Mouse (Mus musculus) layer of hippocampus, adult 2 months (tissue): Measurements from ENCODE around the gene Fam131b. TPM values are rescaled to one million over a fixed set of nuclear protein-coding genes. Genes with fewer than 3 reads are reported as not detected.
A peak's percentile ranks its signal among the peaks of the same experiment; 100 is the strongest.

Source experiments
- DNase-seq, 2 experiments: peaks; one replicate each; pipeline ENCODE4 v3.0.0; 2022; ENCODE audit warnings: low spot score in 2 of 2
- H3K27ac ChIP-seq: fragments of 200-600 bp; 2 replicates; pipeline ENCODE4 v1.8.1; 2022
- H3K4me3 ChIP-seq: fragments of 200-600 bp; 2 replicates; pipeline ENCODE4 v1.8.1; 2022; ENCODE audit warnings: mild to moderate bottlenecking
- CTCF ChIP-seq: fragments of 200-600 bp; conservative IDR thresholded peaks from 2 replicates; pipeline ENCODE4 v1.8.1; 2022; ENCODE audit warnings: antibody characterized with exemption, mild to moderate bottlenecking, moderate library complexity
- total RNA-seq, 2 experiments: library from RNA; stranded (reverse); gene quantifications; 2 replicates each; pipeline ENCODE4 v1.2.3; 2021

Gene Fam131b
- total RNA-seq, 2 experiments from 2014 or later, result 76.1 to 76.4 TPM

DNA sequence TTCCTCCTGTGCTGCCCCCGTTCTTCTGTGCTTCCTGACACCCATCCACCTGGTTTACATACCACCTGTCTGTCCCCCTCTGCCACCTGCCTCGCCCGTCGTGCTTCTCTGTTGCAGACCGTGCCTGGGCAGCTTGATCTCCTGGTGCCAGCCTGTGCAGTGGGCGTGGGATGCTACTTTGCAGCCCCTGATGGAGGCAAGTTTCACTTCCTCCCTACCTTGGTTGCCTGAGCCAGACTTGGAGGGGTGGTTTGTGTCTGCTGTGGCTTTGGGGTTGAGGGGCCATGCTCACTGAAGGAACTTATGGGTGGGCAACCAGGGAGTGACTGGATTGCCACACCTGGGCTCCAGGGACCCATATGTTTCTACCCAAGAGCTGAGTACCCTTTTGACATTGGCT is 31.1 kb downstream of the Fam131b start:
- no peak for TF ChIP-seq CTCF
- Histone ChIP-seq H3K4me3 (no peak overlapping the region), H3K27ac (no peak overlapping the region)
- no peak for DNase-seq

DNA sequence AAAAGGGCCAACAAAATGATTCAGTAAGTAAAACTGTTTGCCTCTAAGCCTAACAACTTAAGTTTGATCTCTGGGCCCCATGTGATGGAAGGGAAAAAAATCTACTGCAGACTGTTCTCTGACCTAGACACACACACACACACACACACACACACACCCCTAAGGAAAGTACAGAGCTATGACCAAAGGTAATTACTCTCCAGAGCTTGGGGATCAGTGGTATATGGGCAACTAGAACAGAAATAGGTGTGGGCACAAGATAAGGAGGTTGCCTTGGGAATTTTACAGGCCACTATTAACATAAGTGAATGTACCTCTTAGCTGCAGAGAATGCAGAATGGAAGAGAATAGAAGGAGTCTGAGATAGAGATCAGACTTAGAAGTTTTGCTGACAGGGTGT is 36.9 kb downstream of the Fam131b start:
- DNase-seq, result no peak
- Histone ChIP-seq H3K27ac (no peak overlapping the region), H3K4me3 (no peak overlapping the region)
- no peak for TF ChIP-seq CTCF

DNA sequence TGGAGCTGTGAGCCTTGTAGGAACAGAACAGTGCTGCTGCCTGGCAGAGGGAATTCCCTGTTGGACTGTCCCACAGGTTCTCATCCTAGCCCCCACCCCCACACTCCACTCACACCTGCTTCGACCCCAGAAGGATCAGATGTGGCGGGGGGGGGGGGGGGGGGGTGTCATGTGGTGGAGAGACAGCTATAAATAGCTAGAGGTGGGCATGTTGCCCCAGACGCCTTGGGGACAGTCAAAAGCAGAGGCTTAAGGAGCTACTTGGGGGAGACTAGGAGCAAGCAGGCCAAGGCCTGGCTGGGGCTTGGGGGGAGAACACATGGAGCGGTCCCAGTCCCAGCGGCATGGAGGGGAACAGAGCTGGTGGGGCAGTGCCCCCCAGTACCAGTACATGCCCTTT is 38.0 kb downstream of the Fam131b start, which contains the start of gene Clcn1:
Gene Clcn1 (plus strand): TSS at position 238 of the 400 bp plus-strand sequence.
- no peak for DNase-seq
- Histone ChIP-seq H3K4me3 (no peak within 1 kb of the TSS), H3K27ac (no peak within 1 kb of the TSS)
- TF ChIP-seq CTCF, result no peak

DNA sequence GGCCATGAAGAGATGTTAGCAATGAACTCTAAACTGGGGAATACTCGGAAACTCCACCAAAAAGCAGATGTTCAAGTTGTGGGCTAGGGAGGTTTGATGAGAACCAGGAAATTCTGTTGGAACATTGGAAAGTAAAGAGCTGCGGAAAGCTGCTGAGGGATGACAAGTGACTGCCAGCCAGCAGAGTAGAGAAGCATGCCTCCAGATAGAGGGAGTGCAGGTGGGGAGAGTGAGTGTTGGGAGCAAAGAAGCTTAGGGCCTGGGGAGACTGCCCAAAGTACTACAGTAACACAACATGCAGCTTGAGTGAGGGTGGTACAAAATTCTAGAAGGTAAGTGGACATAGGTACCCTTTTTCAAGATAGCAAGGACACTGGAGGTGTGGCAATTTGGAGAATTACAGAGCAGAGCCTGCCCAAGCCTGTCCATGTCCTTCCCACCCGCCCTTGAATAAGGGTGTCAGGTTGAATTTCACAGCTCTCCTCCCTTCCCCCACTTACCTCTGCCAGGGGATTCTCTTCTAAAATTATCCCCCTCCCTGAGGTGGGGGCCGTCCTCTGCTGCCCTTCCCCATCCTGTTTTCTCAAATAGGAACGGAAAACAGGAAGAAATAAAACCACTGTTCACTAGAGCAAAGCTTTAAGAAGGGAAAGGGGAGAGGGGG is 41.4 kb downstream of the Fam131b start:
- no peak for TF ChIP-seq CTCF
- no peak for DNase-seq
- Histone ChIP-seq H3K27ac (no peak overlapping the region), H3K4me3 (no peak overlapping the region)

DNA sequence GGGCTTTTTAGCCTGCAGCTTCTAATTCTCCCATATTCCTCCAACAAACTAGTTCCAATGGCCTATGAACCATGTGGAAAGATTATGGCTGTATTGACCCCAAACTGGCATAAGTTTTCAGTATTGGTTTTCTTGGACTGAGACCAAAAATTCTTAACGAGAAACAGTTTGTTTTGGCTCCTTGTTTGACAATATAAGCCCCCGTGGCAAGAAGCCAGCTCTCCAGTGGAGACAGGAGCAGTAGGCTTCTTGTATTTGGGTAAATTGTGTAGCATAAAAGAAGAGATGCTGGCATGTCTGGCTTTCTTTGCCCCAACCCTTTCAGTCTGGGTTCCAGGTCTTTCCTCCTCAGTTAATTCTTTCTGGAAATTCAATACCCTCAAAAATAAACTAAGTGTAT is 48.3 kb downstream of the Fam131b start:
- no peak for DNase-seq
- TF ChIP-seq CTCF, result no peak
- no peak overlapping the region for H3K4me3 ChIP-seq

DNA sequence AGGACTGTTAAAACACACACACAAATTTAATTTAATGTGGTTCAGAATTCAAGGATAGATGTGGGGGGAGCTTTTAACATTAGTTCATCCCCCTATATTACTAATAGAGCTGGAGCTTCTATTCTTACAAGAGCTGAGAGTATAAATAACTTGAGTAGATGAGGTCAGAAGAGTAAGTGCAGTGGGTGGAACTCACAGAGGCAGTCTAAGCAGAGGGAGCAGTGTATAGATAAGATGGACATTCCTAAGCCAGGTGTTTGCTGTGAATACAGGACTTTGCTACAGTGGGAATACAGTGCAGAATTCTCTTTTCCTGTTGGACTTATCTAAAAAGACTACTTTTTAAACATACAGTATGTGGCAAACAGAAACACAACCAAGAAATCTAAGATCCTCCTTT is 53.6 kb downstream of the Fam131b start:
- Histone ChIP-seq H3K27ac (no peak overlapping the region), H3K4me3 (no peak overlapping the region)
- DNase-seq, result no peak
- TF ChIP-seq CTCF, result no peak

More for the DNA sequence above, 48.3 kb downstream of the Fam131b start:
- H3K27ac ChIP-seq, result no peak overlapping the region

DNA sequence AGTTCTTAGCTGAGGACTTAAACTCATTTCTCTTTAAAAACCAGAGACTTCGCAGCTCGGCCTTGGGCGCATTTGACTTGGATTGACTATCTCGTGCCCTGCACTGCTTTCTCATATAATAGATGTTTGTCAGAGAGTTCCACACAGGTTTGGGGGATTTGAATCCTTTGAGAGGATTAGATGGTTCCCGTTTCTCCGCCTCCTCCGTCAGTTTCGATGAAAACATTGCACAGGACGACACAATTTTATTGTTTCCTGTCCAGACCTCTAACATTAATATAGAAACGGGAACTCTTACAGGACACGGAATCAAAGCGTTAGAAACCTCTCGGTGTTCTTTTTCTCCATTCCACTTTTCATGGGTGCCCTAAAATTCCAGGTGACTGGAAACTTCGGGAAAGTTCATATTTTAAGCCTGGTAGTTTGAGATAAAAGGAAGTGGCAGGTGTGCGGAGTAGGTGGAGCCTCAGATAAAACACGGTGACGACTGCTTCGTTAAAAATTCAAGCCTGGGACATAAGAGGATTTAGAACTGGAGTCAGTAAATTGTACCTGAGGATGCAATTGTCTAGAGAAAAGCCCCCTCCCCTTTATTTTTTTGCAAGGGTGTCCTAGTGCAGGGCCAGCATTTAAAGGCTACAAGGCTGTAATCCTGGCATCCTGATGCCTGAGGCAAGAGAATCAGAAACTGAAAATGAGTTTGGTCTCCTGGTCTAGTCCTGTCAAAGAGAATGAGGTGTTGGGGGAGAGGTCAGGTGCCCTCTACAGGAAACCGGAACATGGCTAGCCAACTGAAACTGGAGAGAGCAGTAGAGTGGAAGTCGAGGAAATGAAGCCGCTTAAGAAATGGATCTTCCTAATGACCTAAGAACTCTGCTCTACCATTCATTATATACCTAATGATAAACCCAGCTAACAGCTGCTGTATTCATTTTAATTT is 58.8 kb downstream of the Fam131b start:
- H3K27ac ChIP-seq, result peak overlapping the region; percentile 94
- H3K4me3 ChIP-seq, result peak overlapping the region; percentile 73
- DNase-seq, result no peak
- TF ChIP-seq CTCF, result no peak

Other genes with a start within 250 kb of the Fam131b start
- gene Tas2r139, start 183.7 kb downstream of the Fam131b start, total RNA-seq, result not detected
- not detected for gene Tas2r144, start 109.3 kb downstream of the Fam131b start, total RNA-seq
- 10 to 100 TPM; 10.8 to 11.0 TPM for gene Gstk1, start 78.7 kb downstream of the Fam131b start, total RNA-seq
- not detected for gene Tmem139, start 62.7 kb downstream of the Fam131b start, total RNA-seq
- 10 to 100 TPM; 22.7 to 25.8 TPM for gene Casp2, start 59.7 kb downstream of the Fam131b start, total RNA-seq
- gene Clcn1, start 38.0 kb downstream of the Fam131b start, total RNA-seq, result 1 to 10 TPM; 4.8 to 6.0 TPM
- 10 to 100 TPM; 44.3 to 44.5 TPM for gene Zyx, start 25.0 kb upstream of the Fam131b start, total RNA-seq
- not detected for gene Epha1, start 48.6 kb upstream of the Fam131b start, total RNA-seq
- not detected for gene Tas2r143, start 75.6 kb upstream of the Fam131b start, total RNA-seq
- not detected for gene Tas2r135, start 80.8 kb upstream of the Fam131b start, total RNA-seq
- not detected for gene Tas2r126, start 109.9 kb upstream of the Fam131b start, total RNA-seq
- gene Olfr458, start 140.6 kb upstream of the Fam131b start, total RNA-seq, result not detected
- not detected for gene Olfr457, start 151.7 kb upstream of the Fam131b start, total RNA-seq
- gene Olfr456, start 162.6 kb upstream of the Fam131b start, total RNA-seq, result not detected
- not detected for gene Olfr455, start 222.9 kb upstream of the Fam131b start, total RNA-seq